Mouse (Mus musculus) leukemia stem cell, adult 10-12 weeks (primary cell): ENCODE measurements around the gene Mpv17l. TPM values are rescaled to one million over a fixed set of nuclear protein-coding genes. Genes with fewer than 3 reads are reported as not detected.

Experiments used
- polyA plus RNA-seq: library from polyadenylated mRNA; stranded (reverse); fragments of >175 nt; gene quantifications from 2 replicates; pipeline ENCODE4 v1.2.3, GENCODE M21; 2012; ENCODE audit warnings: low replicate concordance

Gene Mpv17l
- polyA plus RNA-seq = not detected in 2 replicates

DNA sequence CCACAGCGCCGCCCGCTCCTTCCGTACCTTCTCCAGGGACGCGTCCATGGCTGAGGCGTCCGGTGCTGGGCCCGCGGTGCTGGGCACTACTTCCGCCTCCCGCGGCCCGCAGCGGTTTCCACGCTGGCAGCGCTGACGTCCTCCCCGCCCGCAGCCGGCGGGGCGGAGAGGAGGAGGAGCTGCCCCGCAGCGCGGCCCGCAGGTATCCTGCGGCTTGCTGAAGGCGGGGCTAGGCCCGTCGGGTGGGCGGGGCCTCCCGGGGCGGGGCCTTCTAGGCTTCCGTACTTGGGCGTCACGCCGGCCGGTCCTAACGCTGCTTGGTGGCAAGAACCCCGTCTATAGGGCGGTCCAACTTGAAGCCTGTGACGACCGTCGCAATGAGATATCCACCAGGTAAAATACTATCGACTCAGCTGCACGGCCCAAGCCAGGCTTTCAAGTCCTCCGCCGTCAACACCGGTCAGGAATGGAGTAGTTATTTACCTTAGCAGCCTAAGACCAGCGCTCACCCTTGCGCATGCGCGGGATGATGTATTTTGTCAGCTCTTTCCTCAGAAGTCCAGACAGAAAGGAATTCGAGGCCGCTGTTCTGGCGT lies at the start of gene Mpv17l, which contains the start of gene Pdxdc1:
Gene Mpv17l (plus strand): TSS at position 274 of the 596 bp plus-strand sequence.
Gene Pdxdc1 (minus strand): TSS at position 244 of the 596 bp plus-strand sequence.

DNA sequence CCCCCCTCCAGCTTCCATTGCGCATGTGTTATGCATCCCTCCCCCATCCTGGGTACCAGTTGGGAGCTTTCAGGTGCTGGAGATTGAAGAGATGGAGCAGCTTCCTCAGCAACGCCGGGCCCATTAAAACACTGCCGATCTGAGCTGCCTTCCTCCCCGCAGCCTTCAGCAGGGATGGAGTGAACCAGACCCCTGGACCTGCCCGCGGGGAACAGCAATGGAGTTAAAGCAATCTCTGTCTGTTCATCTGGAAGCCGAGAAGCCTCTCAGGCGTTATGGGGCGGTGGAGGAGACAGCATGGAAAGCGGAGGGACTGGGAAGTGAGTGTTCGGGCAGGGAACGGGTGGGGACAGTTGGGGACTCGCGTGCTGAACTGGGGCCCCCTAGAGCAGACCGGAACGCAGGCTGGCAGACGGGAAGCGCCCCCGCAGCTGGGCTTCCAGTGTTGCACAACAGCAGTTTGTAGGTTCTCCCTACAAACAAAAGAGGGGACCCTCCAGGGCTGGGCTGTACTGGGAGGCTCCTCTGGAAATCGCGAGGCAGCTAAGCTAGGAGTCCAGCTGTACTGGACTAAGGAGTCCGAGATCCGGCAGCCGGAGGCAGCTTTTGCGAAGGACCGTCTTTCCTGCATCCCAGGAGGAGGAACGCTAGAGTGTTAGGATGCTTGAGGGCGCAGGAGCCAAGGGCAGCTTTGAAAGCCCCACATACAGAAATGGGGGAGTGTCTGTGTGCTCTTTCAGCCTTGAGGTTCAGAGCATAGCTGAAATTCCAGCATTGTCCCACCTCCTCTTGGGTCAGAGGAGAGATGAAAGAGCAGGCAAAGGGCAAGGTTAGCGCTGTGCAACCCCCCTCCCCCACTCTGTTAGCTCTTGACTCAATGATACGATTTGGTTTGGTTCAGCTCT lies 83.9 kb downstream of the Mpv17l start, which contains the start of the genes 2900011O08Rik and Ifitm7:
Gene 2900011O08Rik (plus strand): TSS at position 31 of the 905 bp plus-strand sequence.
Gene Ifitm7 (minus strand): TSS at position 315 of the 905 bp plus-strand sequence.

Other genes starting within 250 kb of the Mpv17l start
- gene Parn, start 235.0 kb upstream of the Mpv17l start, polyA plus RNA-seq = 18.0 and 39.6 TPM in 2 replicates
- gene Bfar, start 231.3 kb upstream of the Mpv17l start, polyA plus RNA-seq = 2.1 and 5.6 TPM in 2 replicates
- 0.38 TPM in 1 of 2 replicates, not detected in the other for gene 3110001I22Rik, start 231.2 kb upstream of the Mpv17l start, polyA plus RNA-seq
- not detected in 2 replicates for gene Pla2g10, start 172.2 kb upstream of the Mpv17l start, polyA plus RNA-seq
- gene Rrn3, start 122.5 kb upstream of the Mpv17l start, polyA plus RNA-seq = 6.6 and 39.2 TPM in 2 replicates
- gene Ntan1, start 84.3 kb upstream of the Mpv17l start, polyA plus RNA-seq = 7.9 and 12.3 TPM in 2 replicates
- gene Pdxdc1, start within 50 bp of the Mpv17l start, polyA plus RNA-seq = 9.2 and 16.2 TPM in 2 replicates
- not detected in 2 replicates for gene 2900011O08Rik, start 83.4 kb downstream of the Mpv17l start, polyA plus RNA-seq
- gene Ifitm7, start 83.7 kb downstream of the Mpv17l start, polyA plus RNA-seq = not detected in 2 replicates